Mouse (Mus musculus): ENCODE measurements around the gene Clint1. TPM values are rescaled to one million over a fixed set of nuclear protein-coding genes. Genes with fewer than 3 reads are reported as not detected.

The Clint1 gene
- polyA plus RNA-seq, 1 experiment from 2014 or later, result 41.6 TPM

DNA sequence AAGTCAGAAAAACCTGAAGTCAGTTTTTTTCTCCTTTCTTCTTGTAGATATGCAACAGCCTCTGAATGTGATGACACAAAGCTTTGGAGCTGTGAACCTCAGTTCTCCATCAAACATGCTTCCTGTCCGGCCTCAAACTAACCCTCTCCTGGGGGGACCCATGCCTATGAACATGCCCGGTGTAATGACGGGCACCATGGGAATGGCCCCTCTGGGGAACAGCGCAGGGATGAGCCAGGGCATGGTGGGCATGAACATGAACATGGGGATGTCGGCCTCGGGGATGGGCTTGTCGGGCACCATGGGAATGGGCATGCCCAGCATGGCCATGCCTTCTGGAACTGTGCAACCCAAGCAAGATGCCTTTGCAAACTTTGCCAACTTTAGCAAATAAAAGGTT lies 57.0 kb downstream of the Clint1 start:
- 97% methylated on average over 7 of the region's 7 CpGs for WGBS
- Histone ChIP-seq H3K4me3 (ENCODE audit: low read depth, low read length) (no peak overlapping the region), H3K27ac (ENCODE audit: low read length) (no peak overlapping the region), H3K36me3 (ENCODE audit: insufficient read depth, low read length) (peaks cover 28% of the 10 kb centered on the region; the same call in 1 of the 2 replicates), H3K9ac (replicated peaks; ENCODE audit: low read depth) (no peak overlapping the region), H3K4me1 (ENCODE audit: insufficient read depth, low read depth, low read length) (no peaks in the 10 kb centered on the region), H3K27me3 (replicated peaks; ENCODE audit: insufficient read depth, low read length) (no peaks in the 10 kb centered on the region), H3K4me2 (replicated peaks; ENCODE audit: low read depth, low read length) (no peak overlapping the region), H3K9me3 (ENCODE audit: low read length) (no peaks in the 10 kb centered on the region)
- no peak for DNase-seq (ENCODE audit: low spot score)
- TF ChIP-seq EP300 (IDR thresholded peaks at IDR 0.05), result no peak
- no peak for TF ChIP-seq CTCF (IDR thresholded peaks at IDR 0.05)
- no peak for ATAC-seq

DNA sequence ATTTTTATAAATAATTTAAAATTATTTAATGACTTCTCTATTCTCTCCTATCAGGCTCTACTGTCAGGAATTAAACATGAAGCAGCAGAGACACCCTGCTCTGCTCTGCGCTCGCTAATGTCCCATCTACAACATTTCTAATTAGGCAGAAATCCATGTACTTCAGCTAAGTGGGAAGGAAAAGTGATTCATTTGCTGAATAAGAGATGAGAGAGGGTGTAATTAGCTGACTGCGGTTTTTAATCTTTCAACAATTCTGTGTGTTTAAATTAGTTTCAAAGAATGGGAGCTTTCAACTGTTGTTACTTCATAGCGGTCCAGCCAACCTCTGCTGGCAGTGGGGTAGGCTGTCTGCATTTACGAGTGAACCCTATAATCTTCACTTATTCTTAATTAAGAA lies 58.9 kb downstream of the Clint1 start:
- H3K4me3 ChIP-seq (ENCODE audit: low read depth, low read length), result no peak overlapping the region
- no peak overlapping the region for H3K9ac ChIP-seq (replicated peaks; ENCODE audit: low read depth)
- no peaks in the 10 kb centered on the region for H3K27me3 ChIP-seq (replicated peaks; ENCODE audit: insufficient read depth, low read length)
- H3K4me2 ChIP-seq (replicated peaks; ENCODE audit: low read depth, low read length), result no peak overlapping the region
- no peak for TF ChIP-seq CTCF (IDR thresholded peaks at IDR 0.05)
- TF ChIP-seq EP300 (IDR thresholded peaks at IDR 0.05), result no peak
- ATAC-seq (no peak), DNase-seq (ENCODE audit: low spot score) (no peak)
- H3K36me3 ChIP-seq (ENCODE audit: insufficient read depth, low read length), result peaks cover 28% of the 10 kb centered on the region; the same call in 1 of the 2 replicates
- no peaks in the 10 kb centered on the region for H3K4me1 ChIP-seq (ENCODE audit: insufficient read depth, low read depth, low read length)
- 95% methylated on average over 5 of the region's 5 CpGs for WGBS
- H3K9me3 ChIP-seq (ENCODE audit: low read length), result no peaks in the 10 kb centered on the region
- H3K27ac ChIP-seq (ENCODE audit: low read length), result no peak overlapping the region

- Histone ChIP-seq H3K9ac (replicated peaks; ENCODE audit: low read depth) (no peak overlapping the region), H3K4me1 (ENCODE audit: insufficient read depth, low read depth, low read length) (no peaks in the 10 kb centered on the region), H3K36me3 (ENCODE audit: insufficient read depth, low read length) (no peaks in the 10 kb centered on the region; the same call in 1 of the 2 replicates), H3K27me3 (replicated peaks; ENCODE audit: insufficient read depth, low read length) (no peaks in the 10 kb centered on the region), H3K9me3 (ENCODE audit: low read length) (no peaks in the 10 kb centered on the region), H3K4me2 (replicated peaks; ENCODE audit: low read depth, low read length) (no peak overlapping the region), H3K27ac (ENCODE audit: low read length) (no peak overlapping the region), H3K4me3 (ENCODE audit: low read depth, low read length) (no peak overlapping the region)
- 82% methylated on average over 10 of the region's 10 CpGs for WGBS
- TF ChIP-seq EP300 (IDR thresholded peaks at IDR 0.05) (no peak), CTCF (IDR thresholded peaks at IDR 0.05) (no peak)
- ATAC-seq, result no peak
- DNase-seq (ENCODE audit: low spot score), result no peak
These were observed 64.3 kb downstream of the Clint1 start for GRCm38 (mm10) chr11:45916196-45916595.

DNA sequence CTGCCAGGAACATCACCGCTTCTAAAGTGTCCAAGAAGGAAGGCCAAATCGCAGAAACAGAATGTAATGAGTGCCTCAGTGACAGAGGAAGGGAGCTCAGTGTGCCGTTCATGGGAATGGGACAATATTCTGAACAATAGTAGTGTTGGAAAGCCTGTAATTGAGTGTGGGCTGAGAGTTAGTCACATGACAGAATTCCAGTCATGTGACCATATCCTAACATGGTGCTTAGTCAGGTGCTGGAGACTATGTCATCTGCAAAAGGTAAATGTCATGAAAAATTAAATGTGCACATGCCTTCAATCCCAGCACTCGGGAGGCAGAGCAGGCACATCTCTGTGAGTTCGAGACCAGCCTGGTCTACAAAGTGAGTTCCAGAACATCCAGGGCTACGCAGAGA lies 66.2 kb downstream of the Clint1 start:
- TF ChIP-seq EP300 (IDR thresholded peaks at IDR 0.05) (no peak), CTCF (IDR thresholded peaks at IDR 0.05) (no peak)
- no peaks in the 10 kb centered on the region for H3K27me3 ChIP-seq (replicated peaks; ENCODE audit: insufficient read depth, low read length)
- no peaks in the 10 kb centered on the region for H3K9me3 ChIP-seq (ENCODE audit: low read length)
- H3K27ac ChIP-seq (ENCODE audit: low read length), result no peak overlapping the region
- 96% methylated on average over 6 of the region's 6 CpGs for whole genome bisulfite sequencing
- no peaks in the 10 kb centered on the region for H3K4me1 ChIP-seq (ENCODE audit: insufficient read depth, low read depth, low read length)
- H3K36me3 ChIP-seq (ENCODE audit: insufficient read depth, low read length), result no peaks in the 10 kb centered on the region
- ATAC-seq, result no peak
- H3K4me2 ChIP-seq (replicated peaks; ENCODE audit: low read depth, low read length), result no peak overlapping the region
- H3K9ac ChIP-seq (replicated peaks; ENCODE audit: low read depth), result no peak overlapping the region
- no peak for DNase-seq (ENCODE audit: low spot score)
- no peak overlapping the region for H3K4me3 ChIP-seq (ENCODE audit: low read depth, low read length)

GRCm38 (mm10) chr11:45918836-45919235 lies 67.0 kb downstream of the Clint1 start:
- H3K36me3 ChIP-seq (ENCODE audit: insufficient read depth, low read length), result no peaks in the 10 kb centered on the region
- ATAC-seq (no peak), DNase-seq (ENCODE audit: low spot score) (no peak)
- no peak for TF ChIP-seq CTCF (IDR thresholded peaks at IDR 0.05)
- no peak for TF ChIP-seq EP300 (IDR thresholded peaks at IDR 0.05)
- no peak overlapping the region for H3K9ac ChIP-seq (replicated peaks; ENCODE audit: low read depth)
- no peaks in the 10 kb centered on the region for H3K4me1 ChIP-seq (ENCODE audit: insufficient read depth, low read depth, low read length)
- H3K9me3 ChIP-seq (ENCODE audit: low read length), result no peaks in the 10 kb centered on the region
- no peak overlapping the region for H3K4me3 ChIP-seq (ENCODE audit: low read depth, low read length)
- H3K4me2 ChIP-seq (replicated peaks; ENCODE audit: low read depth, low read length), result no peak overlapping the region
- H3K27ac ChIP-seq (ENCODE audit: low read length), result no peak overlapping the region
- no peaks in the 10 kb centered on the region for H3K27me3 ChIP-seq (replicated peaks; ENCODE audit: insufficient read depth, low read length)
- 79% methylated on average over 4 of the region's 4 CpGs for WGBS

DNA sequence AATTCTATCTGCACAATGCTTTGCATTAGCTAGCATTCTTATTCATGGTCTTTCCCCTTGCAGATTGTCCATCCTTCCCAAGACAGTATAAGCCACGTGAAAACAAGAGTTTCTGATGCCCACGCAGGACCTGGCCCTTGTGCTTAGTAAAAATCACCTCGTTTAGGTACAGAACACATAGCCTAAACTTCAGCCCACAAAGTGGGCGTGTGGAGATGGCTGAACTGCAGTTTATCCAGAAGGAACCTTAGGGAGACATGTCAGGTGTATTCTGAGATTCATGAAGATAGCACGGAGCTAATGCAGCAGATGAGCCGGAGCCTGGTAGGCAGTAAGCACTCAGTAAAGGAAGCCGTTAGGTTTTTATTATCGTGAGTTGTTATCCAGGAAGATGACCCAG lies 69.2 kb downstream of the Clint1 start:
- no peak overlapping the region for H3K9ac ChIP-seq (replicated peaks; ENCODE audit: low read depth)
- no peak overlapping the region for H3K27ac ChIP-seq (ENCODE audit: low read length)
- no peaks in the 10 kb centered on the region for H3K27me3 ChIP-seq (replicated peaks; ENCODE audit: insufficient read depth, low read length)
- H3K36me3 ChIP-seq (ENCODE audit: insufficient read depth, low read length), result no peaks in the 10 kb centered on the region
- no peak for TF ChIP-seq CTCF (IDR thresholded peaks at IDR 0.05)
- TF ChIP-seq EP300 (IDR thresholded peaks at IDR 0.05), result no peak
- H3K9me3 ChIP-seq (ENCODE audit: low read length), result no peaks in the 10 kb centered on the region
- WGBS, result 54% methylated on average over 8 of the region's 8 CpGs
- ATAC-seq, result no peak
- no peak overlapping the region for H3K4me2 ChIP-seq (replicated peaks; ENCODE audit: low read depth, low read length)
- no peak for DNase-seq (ENCODE audit: low spot score)
- H3K4me3 ChIP-seq (ENCODE audit: low read depth, low read length), result no peak overlapping the region
- H3K4me1 ChIP-seq (ENCODE audit: insufficient read depth, low read depth, low read length), result no peaks in the 10 kb centered on the region

DNA sequence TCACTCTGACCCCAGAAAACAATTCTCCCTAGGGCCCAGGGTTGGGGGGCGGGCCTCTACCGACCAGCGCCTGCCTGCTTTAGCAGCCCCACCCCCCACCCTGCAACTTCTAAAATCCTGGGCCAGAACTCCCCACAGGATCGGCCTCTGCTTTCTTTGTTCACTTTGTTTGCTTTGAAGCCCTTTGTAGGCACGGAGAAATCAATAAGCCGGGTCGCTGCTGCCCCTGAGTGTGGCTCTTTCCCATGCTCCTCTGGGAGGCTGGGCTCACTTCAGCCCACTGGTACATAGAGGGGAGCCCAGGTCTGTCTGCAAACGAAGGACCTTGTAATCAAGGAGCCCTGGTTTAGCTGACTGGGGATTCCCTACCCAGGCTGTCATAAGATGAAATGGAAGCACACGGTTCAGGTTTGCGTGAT lies 69.6 kb downstream of the Clint1 start:
- WGBS, result 19% methylated on average over 10 of the region's 10 CpGs
- TF ChIP-seq EP300 (IDR thresholded peaks at IDR 0.05), result no peak
- no peak for TF ChIP-seq CTCF (IDR thresholded peaks at IDR 0.05)
- Histone ChIP-seq H3K9me3 (ENCODE audit: low read length) (no peaks in the 10 kb centered on the region), H3K36me3 (ENCODE audit: insufficient read depth, low read length) (no peaks in the 10 kb centered on the region), H3K4me1 (ENCODE audit: insufficient read depth, low read depth, low read length) (no peaks in the 10 kb centered on the region), H3K27ac (ENCODE audit: low read length) (no peak overlapping the region), H3K9ac (replicated peaks; ENCODE audit: low read depth) (no peak overlapping the region), H3K4me2 (replicated peaks; ENCODE audit: low read depth, low read length) (no peak overlapping the region), H3K27me3 (replicated peaks; ENCODE audit: insufficient read depth, low read length) (no peaks in the 10 kb centered on the region), H3K4me3 (ENCODE audit: low read depth, low read length) (no peak overlapping the region)
- ATAC-seq (no peak), DNase-seq (ENCODE audit: low spot score) (no peak)
